Mouse (Mus musculus): ENCODE measurements around the gene Lrrc23.

The Lrrc23 gene

DNA sequence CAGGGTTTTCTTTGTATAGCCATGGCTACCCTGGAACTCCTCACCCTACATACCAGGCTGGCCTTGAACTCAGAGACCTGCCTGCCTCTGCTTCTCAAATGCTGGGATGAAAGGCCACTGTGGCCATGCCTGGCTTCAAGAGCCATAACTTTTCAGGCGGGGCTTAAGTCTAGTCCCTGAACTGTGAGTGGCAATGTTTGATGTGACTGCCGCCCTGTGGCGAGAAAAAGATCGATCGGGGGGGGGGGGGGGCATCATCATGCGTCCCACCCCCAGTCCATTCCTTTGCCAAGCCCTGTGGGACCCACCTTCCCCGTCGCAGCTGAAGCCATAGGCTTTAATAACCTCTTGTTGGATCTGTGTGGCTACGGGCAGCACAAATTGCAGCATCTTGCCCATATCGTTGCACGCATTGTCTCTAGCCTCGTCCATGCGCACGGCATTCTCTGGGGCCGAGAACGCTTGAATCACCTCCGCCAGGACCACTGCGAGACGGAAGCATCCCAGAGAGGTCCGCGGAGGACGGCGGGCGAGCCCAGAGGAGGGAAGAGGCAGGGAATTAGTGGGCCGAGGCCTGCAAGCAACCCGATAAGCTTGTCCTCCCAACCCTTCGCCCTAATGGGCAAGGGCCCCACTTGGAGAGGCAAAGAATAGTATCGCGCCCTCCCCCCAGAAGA lies 39.2 kb downstream of the Lrrc23 start:
- DNase-seq: peak; percentile 62

DNA sequence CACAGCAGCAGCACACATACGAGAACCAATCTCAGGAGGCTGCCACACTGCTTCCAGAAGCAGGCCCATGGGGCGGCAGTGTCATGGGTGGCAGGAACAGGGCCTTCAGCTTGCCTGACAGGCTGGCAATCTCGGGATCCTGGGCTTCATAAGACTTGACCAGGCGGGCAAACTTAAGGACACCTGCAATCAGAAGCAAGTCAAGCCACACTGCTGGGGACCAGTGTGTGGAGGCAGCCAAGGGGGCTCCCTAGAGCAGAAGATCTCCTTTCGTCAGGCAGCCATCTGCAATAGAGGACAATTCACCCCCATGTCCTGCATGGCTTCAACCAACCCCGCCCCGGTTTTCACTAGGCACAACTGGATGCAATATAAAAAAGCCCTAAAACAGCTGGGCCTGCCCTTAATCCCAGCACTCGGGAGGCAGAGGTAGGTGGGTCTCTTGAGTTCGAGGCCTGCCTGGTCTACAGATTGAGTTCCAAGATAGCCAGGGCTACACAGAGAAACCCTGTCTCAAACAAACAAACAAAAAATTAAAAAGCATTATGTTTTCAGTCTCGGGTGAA lies 40.2 kb downstream of the Lrrc23 start:
- no peak for DNase-seq

DNA sequence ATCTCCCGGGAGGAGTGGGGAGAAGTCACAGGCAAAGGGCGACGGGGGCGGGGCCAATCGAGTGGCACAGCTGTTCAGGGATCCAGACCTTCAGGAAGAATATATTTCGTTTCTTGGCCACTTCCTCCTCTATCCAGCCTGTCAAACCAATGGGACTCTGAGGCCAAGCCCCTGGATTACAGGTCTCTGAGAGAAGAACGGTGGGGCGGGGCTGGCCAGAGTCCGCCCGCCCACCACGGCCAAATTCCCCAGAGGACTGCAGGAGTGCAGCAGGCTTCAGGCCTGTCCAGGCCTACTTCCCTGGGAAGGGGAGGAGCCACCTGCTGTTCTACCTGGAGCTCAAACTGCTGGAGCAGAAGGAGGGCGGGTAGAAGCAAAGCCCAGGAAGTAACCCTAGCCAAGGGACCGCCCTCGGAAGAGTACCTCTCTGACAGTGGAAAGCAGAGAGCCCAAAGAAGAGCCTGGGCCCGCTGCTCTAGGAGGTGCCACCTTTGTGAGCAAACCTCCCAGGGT lies 41.0 kb downstream of the Lrrc23 start, which contains the start of gene Ptpn6:
TSS of gene Ptpn6 (minus strand) at position 204 of the 513 bp plus-strand sequence.
- DNase-seq: peak; percentile 90 to 93

- DNase-seq: no peak
Measured at GRCm38 (mm10) chr6:124737040-124737439, 42.5 kb downstream of the Lrrc23 start.

DNA sequence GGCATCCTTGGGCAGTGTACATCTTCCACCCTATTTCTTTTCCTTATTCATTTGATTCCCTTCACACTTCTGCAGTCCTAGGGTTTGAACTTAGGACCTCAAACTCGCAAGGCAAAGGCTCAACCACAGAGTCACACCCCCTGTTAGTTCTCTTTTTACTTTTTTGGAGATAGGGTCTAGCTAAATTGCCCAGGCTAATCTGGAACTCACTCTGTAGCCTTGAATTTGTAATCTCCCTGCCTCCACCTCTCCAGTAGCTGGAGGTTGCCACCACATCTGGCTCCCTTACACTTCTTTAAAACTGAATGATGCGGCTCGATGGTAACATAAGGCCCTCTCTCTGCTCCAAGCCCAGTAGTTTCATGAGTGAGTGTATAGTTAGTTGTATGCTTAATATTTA lies 45.1 kb downstream of the Lrrc23 start:
- DNase-seq: no peak

GRCm38 (mm10) chr6:124732476-124733370 lies 46.8 kb downstream of the Lrrc23 start:
- DNase-seq: peak; percentile 71 to 83

- DNase-seq: no peak
Measured at GRCm38 (mm10) chr6:124731038-124731437, 48.5 kb downstream of the Lrrc23 start.

GRCm38 (mm10) chr6:124729850-124730705 lies 49.4 kb downstream of the Lrrc23 start:
- no peak for DNase-seq

DNA sequence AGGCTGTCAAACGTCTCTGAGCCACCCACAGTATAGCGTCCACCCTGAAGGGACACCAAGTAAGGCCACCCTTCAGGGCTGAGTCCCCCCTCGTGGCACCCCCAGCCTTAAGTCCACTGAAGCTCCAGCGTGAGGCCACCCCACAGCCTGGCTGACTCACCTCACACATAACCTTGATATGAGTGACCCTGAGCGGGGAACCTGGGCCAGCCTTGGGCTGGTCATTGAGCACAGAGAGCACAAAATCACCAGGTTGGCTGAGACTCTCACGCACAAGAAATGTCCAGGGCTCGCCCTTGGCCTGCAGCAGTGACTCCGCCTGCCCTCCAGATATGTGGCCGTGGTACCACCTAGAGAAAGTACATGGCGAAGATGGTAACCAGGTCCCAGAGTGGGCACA lies 50.9 kb downstream of the Lrrc23 start:
- no peak for DNase-seq

DNA sequence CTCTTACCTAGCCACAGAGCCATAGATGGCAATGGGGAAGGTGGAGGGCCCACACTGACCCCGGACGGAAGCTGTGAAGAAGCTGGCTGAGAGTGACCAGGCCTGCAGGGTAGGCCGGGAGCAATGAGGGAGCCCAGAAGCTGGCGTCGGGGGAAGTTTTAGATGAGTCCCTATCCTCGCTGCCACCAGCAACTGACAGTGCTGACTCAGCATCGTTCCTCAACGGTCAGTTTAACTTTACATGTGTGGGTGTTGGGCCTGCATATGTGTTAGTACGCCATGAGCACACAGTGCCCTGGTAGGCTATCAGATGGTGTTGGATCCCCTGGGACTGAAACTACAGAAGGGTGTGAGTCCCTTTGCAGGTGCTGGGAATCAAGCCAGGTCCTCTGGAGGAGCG lies 55.1 kb downstream of the Lrrc23 start:
- no peak for DNase-seq

- DNase-seq: no peak
Measured at GRCm38 (mm10) chr6:124723541-124723940, 56.0 kb downstream of the Lrrc23 start.

DNA sequence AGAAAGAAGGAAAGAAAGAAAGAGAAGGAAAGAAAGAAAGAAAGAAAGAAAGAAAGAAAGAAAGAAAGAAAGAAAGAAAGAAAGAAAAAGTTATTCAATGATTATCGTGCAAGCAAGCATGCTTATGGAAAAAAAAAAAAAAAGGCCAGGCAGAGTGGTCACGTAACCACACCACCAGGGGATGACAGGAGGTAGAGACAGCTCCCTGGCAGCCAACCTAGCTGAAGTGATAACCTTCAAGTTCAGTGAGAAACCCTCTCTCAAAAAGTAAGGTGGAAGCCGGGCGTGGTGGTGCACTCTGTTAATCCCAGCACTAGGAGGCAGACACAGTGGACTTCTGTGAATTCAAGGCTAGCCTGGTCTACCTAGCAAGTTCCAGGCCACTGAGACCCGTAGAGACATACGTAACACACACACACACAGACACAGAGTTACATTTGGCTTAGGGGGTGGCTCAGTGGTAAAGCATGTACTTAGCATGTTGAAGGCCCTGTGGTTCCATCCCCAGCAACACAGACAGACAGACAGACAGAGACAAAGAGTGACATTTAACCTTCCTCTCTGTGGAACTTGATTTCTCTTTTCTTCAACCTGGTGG lies 56.6 kb downstream of the Lrrc23 start:
- DNase-seq: no peak

DNA sequence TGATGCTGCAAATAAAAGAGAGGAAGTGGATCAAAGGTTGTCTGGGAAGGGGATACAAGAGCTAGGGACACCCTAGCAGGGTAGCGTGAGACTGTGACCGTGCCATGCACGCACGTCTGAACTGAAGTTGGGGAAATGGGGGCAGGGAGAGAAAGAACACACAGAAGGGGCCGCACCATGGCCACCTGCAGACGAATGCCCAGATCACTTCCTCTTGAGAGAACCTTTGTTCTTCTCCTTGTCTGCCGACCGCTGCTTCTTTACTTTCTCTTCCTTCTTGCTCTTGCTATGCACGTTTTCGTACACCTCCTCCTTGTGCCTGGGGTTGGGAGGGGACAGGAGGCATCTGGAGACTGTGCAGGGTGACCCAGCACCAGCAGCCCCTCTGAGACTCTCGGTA lies 58.6 kb downstream of the Lrrc23 start:
- DNase-seq: no peak
